Mouse (Mus musculus) left cerebral cortex, adult 2 months (tissue): ENCODE results near the gene Dcaf8. TPM values are rescaled to one million over a fixed set of nuclear protein-coding genes. Genes with fewer than 3 reads are reported as not detected.
A peak's percentile ranks its signal among the peaks of the same experiment; 100 is the strongest.

Experiments
- DNase-seq, 2 experiments: peaks; one replicate each; pipeline ENCODE4 v3.0.0; 2021 to 2022; ENCODE audit warnings: low spot score in 2 of 2, mixed read lengths in 1 of 2; ENCODE audit errors: extremely low spot score in 1 of 2
- H3K27ac ChIP-seq: fragments of 200-600 bp; 2 replicates; pipeline ENCODE4 v1.8.1; 2022
- H3K4me3 ChIP-seq: fragments of 200-600 bp; 2 replicates; pipeline ENCODE4 v1.8.1; 2022
- CTCF ChIP-seq: fragments of 200-600 bp; IDR thresholded peaks from 2 replicates; pipeline ENCODE4 v1.8.1; 2022; ENCODE audit warnings: antibody characterized with exemption, mild to moderate bottlenecking, moderate library complexity
- intact Hi-C: fragments of 180-260 bp; cut with DNase I; formaldehyde crosslinking; loops from one replicate; pipeline ENCODE4 v1.15.1; 2025
- total RNA-seq, 2 experiments: library from RNA; stranded (reverse); gene quantifications; 2 replicates each; pipeline ENCODE4 v1.2.3; 2021

Dcaf8 gene
- total RNA-seq, 2 experiments from 2014 or later: 115 to 121 TPM

- intact Hi-C loops: no loop called here
- no peak overlapping the region for H3K27ac ChIP-seq
- no peak for DNase-seq
- no peak overlapping the region for H3K4me3 ChIP-seq
- no peak for TF ChIP-seq CTCF
These were observed 33.0 kb downstream of the Dcaf8 start for GRCm38 (mm10) chr1:172180881-172181280.

- intact Hi-C loops: no loop called here
- no peak for TF ChIP-seq CTCF
- no peak overlapping the region for H3K4me3 ChIP-seq
- DNase-seq: no peak
- no peak overlapping the region for H3K27ac ChIP-seq
These were observed 33.9 kb downstream of the Dcaf8 start for GRCm38 (mm10) chr1:172181777-172182176.

- no peak overlapping the region for H3K27ac ChIP-seq
- H3K4me3 ChIP-seq: no peak overlapping the region
- TF ChIP-seq CTCF: no peak
- DNase-seq: no peak
- intact Hi-C loops: no loop called here
These were observed 35.2 kb downstream of the Dcaf8 start for GRCm38 (mm10) chr1:172183056-172183455.

- intact Hi-C loops: no loop called here
These were observed 36.0 kb downstream of the Dcaf8 start for GRCm38 (mm10) chr1:172183915-172184314.

GRCm38 (mm10) chr1:172186401-172187289 is 38.8 kb downstream of the Dcaf8 start:
- Histone ChIP-seq H3K4me3 (no peak overlapping the region), H3K27ac (no peak overlapping the region)
- intact Hi-C loops: no loop called here
- no peak for DNase-seq
- no peak; the same call in 1 of the 2 replicates for TF ChIP-seq CTCF

More at GRCm38 (mm10) chr1:172183915-172184314, 36.0 kb downstream of the Dcaf8 start:
- no peak overlapping the region for H3K27ac ChIP-seq
- no peak for DNase-seq
- no peak overlapping the region for H3K4me3 ChIP-seq
- no peak for TF ChIP-seq CTCF

GRCm38 (mm10) chr1:172188891-172189290 is 41.0 kb downstream of the Dcaf8 start:
- no peak overlapping the region for H3K27ac ChIP-seq
- no peak overlapping the region for H3K4me3 ChIP-seq
- no peak for DNase-seq
- TF ChIP-seq CTCF: peak; percentile 46
- intact Hi-C loops: loop anchor here (2.0 kb wide), 1 partner anchor 14 kb away; no protein-coding TSS in a partner anchor

- Histone ChIP-seq H3K4me3 (no peak overlapping the region), H3K27ac (peak overlapping the region; percentile 40; the same call in 1 of the 2 replicates)
- intact Hi-C loops: no loop called here
- no peak for DNase-seq
- peak; percentile 26 for TF ChIP-seq CTCF
These were observed 43.7 kb downstream of the Dcaf8 start for GRCm38 (mm10) chr1:172191578-172191977.

- TF ChIP-seq CTCF: no peak
- DNase-seq: no peak
- Histone ChIP-seq H3K27ac (no peak overlapping the region; the same call in 1 of the 2 replicates), H3K4me3 (no peak overlapping the region)
- intact Hi-C loops: no loop called here
These were observed 44.3 kb downstream of the Dcaf8 start for GRCm38 (mm10) chr1:172192217-172192616.

- DNase-seq: no peak
- Histone ChIP-seq H3K4me3 (no peak overlapping the region), H3K27ac (peak overlapping the region; percentile 24; the same call in 1 of the 2 replicates)
- TF ChIP-seq CTCF: no peak
- intact Hi-C loops: no loop called here
These were observed 46.6 kb downstream of the Dcaf8 start for GRCm38 (mm10) chr1:172194435-172194834.

- intact Hi-C loops: no loop called here
- TF ChIP-seq CTCF: no peak
- 0 out of 2 replicates have a peak overlapping the region, but pooled peaks have one; percentile 10 for H3K27ac ChIP-seq
- no peak for DNase-seq
- no peak overlapping the region for H3K4me3 ChIP-seq
These were observed 49.3 kb downstream of the Dcaf8 start for GRCm38 (mm10) chr1:172197146-172197545.

- intact Hi-C loops: no loop called here
- H3K27ac ChIP-seq: peak overlapping the region; percentile 9; the same call in 1 of the 2 replicates
- TF ChIP-seq CTCF: no peak
- DNase-seq: no peak
- no peak overlapping the region for H3K4me3 ChIP-seq
These were observed 50.0 kb downstream of the Dcaf8 start for GRCm38 (mm10) chr1:172197851-172198250.

- TF ChIP-seq CTCF: no peak
- intact Hi-C loops: no loop called here
- peak overlapping the region; percentile 32; the same call in 1 of the 2 replicates for H3K27ac ChIP-seq
- DNase-seq: no peak
- no peak overlapping the region for H3K4me3 ChIP-seq
These were observed 50.4 kb downstream of the Dcaf8 start for GRCm38 (mm10) chr1:172198316-172198715.
